Mouse (Mus musculus) cerebellum, postnatal 25 days (tissue): ENCODE measurements at regions not wholly inside any gene's neighbourhood (a gene's known extent, or its start where the extent isn't known, plus 50 kb on each side); places are given as distances from the start of the nearest gene placed in this dataset.
"Not testable (repeated sequence)": the region's sequence is repeated elsewhere in the genome, so short reads cannot be mapped to it uniquely, and the experiment has no call there.

ENCODE experiments used
- DNase-seq, 2 experiments: peaks; one replicate each; pipeline ENCODE4 v3.0.0; 2021; ENCODE audit warnings: mixed read lengths in 2 of 2

DNA sequence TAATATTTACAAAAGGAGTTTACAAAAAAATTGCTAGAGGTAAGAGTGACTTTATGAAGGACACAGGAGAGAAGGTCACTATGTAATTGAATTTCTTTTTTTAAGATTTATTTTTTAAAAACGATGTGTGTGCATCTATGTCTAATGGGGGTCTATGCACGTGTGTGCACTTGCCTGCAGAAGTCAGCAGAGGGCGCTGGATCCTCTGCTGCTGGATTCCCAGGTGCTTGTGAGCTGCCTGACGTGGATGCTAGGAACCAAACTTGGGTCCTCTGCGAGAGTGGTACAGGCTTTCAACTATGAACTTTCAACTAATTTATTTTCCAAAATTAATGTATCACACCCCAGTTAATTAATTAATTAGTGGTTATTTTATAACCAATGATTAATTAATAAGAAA, 85.0 kb downstream of the Glrx3 start:
- DNase-seq = no peak

DNA sequence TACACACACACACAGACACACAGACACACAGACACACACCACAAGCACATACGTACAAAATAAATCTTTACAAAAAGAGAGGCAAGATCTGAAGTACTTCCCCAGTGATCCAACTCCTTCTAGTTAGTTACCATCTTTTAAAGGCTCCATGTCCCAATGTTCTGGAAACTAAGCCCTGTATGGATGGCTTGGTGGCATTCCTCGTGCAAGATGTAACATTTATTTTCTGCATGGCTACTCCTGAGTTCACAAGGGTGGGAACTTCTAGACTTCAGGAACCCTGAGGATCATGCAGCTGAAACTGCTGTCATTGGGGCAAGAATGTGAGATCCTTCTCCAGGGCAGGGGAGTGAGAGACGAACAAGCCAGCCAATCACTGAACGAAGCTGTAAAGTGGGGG, 96.1 kb downstream of the Glrx3 start:
- no peak for DNase-seq

DNA sequence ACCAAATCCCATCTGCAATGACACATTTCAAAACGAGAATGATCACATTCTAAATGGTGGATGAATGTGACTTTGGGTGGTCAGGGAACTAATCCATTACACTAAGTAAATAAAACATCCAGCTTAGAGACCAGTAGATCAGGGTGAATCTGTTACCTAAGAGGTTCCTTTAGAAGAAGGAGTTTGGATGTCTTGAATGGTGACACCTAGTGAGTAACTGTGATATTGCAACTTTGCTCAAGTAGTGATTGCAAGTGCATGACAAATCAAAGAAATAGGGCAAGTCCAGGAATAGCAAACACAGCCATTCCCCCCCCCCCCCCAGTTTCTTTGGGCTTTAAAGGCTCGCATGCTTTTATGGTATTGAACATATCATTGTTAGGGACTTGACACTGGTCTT, 112.6 kb downstream of the Glrx3 start:
- DNase-seq = no peak

DNA sequence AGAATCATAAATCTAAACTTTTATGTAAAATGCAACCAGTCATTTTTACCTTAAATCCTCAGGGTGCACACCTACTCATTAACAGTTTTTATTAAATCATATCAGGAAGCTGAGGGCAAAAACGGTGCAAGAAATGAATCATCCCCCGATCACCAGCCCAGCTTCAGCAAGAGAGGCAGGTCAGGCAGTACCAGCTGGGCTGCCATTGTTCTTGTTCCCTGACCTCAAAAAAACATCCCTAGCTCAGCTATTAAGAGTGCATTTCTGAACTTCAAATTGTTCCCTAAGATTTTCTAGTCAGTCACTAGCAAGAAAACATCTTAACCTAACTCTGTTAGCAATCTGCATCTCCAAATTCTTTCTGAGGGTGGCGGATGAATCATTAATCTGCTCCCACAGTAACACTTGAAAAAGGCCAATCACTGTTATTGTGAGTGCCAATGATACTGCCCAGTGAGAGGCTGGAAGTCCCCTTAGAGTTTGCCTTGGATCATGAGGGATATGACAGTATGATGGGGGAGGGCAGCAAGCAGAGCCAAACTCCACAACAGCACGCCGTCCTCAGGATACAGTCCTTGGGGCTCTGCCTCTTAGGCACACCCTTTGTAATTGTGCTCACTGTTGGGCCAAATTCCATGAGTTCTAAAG, 115.3 kb downstream of the Glrx3 start:
- DNase-seq = no peak

DNA sequence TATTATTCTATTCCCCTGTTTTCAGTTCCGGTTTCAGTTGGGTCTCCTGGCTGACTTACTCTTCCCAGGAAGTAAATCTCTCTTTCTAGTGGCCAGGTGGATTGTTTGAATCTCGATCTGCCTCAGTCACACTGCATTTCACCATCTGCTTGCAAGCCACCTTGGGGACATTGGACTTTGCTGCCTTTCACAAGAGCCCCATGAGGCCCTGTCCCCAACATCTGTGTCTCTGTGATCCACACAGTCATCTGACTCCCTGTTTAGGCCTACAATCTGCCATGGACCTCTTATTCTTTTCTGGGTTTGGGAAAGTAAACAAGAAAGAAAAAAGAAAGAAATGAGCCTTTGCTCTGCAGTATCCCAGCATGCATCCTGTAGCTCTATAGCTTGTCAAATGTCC, 118.1 kb downstream of the Glrx3 start:
- DNase-seq = no peak

DNA sequence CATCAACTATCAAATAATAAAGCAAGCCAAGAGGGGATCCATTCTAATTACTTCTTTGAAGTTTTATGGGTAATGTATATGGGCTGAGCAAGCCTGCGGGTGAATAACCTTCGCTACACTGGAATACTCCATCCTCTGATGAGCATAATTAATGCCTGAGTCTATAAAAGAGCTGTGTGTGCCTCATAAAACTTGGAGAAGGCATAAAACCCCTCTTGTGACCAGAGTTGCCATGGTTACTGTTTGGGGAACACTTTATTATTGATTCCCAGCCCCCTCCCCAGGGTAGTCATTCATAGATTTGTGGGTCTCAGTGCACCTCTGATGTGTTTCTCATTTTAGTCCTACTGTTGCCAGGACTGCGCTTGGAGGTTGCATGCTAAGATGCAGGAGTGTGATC, 120.0 kb downstream of the Glrx3 start:
- DNase-seq = no peak

DNA sequence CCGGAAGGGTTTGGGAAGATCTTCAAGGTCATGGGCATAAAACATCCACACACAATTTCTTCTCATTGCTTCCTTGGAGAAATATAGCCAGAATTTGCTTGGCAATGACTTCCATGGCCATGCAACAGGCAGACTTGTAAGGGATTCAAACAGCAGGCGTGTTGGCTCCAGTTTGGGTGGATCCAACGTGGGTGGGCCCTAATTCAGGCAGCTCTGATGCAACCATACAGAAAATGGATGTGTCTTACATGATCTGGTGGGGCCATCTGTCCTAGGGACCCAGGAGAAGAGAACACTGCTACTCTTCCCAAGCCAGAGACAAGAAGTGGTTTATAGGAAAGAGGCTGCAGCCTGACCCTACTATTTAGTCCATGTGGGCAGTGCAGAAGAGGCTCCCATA, 121.5 kb downstream of the Glrx3 start:
- DNase-seq = no peak

DNA sequence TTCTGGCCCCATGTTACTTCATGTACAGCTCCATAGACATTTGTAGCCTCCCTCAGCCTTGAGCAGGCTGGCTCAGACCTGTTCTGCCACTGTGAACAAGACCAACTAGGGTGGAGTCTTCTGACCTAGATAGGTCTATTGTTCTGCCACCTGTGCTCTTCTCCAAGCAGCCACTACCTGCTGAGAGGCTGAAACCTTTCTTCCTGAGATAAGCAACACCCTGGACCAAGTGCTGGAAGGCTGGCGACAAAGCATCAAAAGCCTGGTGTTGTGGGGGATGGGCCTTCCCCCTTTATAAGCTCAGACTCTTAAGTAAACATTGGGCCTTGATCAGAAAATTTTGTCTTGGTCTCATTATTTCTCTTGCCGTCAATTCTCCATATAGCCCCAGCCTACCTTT, 132.8 kb downstream of the Glrx3 start:
- DNase-seq = no peak

DNA sequence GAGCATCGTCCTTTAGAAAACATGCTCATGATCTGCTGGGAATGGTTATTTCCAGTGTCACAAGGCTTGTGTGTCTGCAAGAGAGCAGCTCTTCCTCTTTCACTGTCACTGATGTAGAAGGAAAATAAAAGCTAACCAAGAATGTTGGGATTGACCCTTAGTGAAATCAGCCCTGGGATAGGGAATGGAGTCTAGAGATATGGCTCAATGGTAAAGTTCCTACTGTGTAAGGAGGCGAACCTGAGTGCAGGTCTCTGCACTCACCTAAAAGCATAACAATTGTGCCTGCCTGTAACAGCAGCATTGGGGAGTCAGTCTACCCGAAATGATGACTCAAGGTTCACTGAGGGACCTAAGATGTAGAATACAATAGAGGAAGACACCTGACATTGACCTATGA, 138.1 kb downstream of the Glrx3 start:
- DNase-seq = no peak

DNA sequence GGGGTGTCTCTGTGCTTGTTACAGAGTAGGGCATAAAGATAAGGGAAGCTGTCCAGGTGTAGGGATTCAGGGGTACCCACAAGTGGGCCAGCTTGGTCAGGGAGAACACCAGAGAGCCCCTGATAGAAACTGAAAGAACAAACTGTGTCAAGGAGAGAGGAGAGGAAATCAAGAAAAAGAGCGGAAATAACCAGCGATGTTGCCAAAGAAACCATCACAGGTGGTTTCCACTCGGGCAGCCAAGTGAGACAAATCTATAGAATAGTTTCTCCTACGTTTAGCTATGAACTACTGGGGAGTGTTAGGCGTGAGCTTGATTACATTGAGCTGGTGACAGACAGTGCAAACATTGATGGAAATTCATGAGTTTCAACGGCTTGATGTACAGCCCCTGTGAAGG, 138.8 kb downstream of the Glrx3 start:
- no peak for DNase-seq

DNA sequence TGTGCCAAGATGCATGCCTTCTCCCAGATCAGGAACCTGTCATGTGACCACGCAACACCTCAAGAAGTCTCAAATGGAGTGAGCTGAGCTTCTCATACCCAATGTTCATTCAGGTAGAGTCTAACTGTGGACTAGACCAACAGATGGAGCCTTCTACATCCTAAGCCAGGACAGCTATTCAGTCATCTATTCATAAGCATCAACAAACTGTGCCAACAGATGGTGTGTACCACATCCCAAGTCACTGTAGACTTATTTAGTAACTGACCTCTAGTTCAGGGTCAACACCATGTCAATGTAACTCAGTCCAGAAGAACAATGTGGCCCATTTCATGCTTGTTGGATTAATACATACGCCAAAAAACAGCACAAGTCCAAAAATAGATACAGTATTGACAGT, 146.1 kb downstream of the Glrx3 start:
- no peak for DNase-seq

DNA sequence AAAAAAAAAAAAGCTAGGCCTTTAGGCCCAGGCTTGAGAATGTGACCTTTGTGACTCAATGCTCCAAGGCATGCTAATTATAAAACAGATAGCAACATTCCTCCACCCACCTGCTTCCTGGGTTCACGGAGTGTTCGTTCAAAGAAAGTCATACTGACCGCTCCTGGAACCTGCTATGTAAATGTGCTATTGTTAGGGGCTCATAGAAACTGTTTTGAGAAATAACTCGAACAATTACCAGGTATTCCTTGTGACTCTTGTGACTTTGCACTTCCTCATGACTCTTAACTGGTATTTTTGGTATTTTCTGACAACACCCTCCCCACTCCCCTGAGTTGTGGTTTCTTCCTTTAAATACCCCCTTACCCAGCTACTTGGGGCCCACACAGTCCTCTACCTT, 147.5 kb downstream of the Glrx3 start:
- not testable (repeated sequence) for DNase-seq

DNA sequence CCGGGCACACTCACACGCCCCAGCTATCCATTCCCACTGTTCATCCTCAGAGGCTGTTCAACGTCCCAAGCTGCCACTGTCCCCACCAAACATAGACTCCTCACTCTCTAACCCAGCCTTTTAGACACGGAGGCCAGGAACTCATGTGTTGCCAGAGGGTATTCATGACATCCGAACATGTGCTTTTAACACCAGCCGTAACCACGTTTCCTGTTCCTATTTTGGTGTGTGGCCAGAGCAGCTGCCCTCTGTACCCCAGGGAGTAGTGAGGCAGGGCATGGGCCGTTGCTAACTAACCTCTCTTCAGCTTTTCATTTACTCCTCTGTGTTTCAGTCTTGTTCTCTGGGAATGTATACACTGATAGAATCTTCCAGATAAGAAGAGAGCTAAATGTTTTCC, 156.2 kb downstream of the Glrx3 start:
- no peak for DNase-seq

DNA sequence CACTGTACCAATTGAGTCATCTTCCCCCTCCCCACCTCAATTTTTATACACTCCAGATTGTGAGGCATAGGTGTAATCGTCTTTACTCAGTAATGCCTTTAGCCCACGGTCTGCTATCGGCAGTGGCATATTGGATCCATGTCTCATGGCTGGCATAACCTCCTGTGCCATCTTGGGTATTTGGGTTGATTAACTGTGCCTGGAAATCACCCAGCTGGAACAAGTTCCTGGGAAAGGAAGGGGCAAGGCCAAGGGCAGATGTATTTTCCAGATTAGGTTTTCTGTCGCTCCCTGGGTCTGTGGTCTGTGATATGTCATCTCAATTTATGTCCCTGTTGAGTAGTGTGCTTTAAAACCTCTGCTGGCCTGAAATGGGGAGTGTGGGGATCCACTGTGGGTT, 158.2 kb downstream of the Glrx3 start:
- DNase-seq = no peak

DNA sequence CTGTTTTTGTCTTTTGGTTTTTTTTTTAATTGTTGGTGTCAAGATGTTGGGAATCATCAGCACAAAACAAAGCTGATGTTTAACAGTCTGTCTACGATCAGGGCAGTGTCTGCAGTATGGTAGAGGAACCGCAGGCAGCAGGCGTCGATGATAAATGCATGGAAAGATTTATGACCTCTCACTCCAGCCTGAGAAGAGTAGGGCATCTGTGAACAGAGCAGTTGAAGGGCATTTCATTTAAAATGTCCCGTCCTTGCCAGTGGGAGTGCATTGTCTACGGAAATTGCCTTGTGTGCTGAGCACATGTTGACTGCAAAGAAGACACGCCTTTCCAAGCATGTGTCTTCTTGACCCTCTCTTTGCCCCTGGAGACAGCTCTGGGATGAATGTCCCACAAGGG, 158.7 kb downstream of the Glrx3 start:
- DNase-seq = no peak

DNA sequence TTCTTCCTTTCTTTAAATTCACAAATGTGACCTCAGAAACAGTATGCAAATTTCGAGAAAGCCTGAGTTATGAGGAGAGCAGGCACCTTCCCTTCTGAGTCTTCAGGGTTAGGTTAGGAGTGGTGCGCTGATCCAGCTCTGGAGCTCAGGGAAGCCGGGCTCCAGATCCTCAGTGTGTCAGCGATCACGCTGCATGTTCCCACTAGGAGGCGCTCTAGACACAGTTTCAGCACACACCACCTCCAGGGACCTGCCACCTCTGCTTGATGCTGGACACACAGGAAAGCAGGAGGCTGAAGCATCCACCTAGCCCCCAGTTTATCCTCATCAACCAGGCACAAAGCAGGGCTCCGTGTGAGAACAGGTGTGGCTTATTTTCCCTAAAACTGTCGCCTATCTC, 165.6 kb downstream of the Glrx3 start:
- DNase-seq = peak; percentile 82 to 86

DNA sequence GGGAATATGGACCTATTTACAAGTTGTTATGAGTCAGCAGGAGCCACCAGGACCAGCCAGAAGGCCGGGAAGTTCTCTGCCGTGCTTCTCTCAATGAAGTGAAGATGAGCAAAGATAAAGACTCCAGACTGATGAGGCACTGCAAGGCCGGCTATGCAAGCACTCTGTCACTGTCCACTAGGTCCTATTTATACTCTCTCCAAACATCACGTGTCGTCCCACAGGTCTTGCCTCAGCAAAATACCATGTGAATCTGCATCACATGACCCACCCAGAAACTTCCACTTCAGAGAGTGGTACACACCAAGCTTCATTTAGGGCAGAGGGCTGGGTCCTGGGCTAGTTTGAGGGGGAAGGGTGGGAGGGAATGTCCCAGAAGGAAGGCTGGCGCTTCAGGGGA, 172.3 kb downstream of the Glrx3 start:
- no peak for DNase-seq

DNA sequence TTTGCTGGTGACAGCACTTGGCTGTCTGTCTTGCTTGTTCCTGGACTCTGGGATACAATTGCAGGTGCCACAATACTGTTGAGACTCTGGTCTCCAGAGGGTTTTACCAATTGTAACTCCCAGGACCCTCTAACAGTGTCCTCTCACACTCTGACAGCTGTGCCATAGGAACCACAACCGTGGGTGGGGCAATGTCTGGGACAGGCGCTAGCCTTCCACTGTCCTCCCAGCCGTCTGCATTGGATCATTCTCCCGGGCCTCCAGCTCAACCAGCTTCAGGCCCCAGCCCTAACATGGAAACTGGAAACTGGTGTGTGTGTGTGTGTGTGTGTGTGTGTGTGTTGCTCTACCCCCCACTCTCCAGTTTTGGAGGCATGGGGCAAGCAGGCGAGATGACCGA, 173.9 kb downstream of the Glrx3 start:
- DNase-seq = no peak

DNA sequence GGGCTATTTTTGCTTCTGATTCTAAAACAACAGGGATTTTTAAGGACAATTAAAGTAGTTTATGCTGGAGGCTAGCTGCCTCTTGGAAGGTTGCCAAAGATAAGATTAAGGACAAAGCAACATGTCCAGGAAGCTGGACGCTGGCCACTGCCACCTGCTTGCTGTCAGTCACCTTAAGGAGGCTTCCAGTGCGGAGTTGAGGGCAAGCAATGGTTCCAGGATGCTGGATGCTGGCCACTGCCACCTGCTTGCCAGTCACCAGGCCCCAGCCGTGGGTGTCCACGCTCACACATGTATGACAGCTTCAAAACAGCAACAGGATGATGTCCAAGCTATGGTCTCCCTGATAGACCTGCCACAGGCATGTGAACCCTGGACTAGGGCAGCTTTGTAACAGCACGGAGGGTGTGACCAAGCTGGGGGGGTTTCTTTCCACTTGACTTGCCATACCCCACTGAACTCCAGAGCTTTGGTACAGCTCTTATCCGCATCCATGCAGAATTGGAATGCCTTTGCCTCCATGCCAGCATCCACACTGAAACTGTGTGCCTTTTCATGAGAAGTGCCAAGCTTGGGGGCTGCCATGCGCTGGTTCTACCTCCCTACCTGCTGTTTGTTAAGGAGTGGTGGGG, 174.6 kb downstream of the Glrx3 start:
- peak; percentile 48 to 72 for DNase-seq

DNA sequence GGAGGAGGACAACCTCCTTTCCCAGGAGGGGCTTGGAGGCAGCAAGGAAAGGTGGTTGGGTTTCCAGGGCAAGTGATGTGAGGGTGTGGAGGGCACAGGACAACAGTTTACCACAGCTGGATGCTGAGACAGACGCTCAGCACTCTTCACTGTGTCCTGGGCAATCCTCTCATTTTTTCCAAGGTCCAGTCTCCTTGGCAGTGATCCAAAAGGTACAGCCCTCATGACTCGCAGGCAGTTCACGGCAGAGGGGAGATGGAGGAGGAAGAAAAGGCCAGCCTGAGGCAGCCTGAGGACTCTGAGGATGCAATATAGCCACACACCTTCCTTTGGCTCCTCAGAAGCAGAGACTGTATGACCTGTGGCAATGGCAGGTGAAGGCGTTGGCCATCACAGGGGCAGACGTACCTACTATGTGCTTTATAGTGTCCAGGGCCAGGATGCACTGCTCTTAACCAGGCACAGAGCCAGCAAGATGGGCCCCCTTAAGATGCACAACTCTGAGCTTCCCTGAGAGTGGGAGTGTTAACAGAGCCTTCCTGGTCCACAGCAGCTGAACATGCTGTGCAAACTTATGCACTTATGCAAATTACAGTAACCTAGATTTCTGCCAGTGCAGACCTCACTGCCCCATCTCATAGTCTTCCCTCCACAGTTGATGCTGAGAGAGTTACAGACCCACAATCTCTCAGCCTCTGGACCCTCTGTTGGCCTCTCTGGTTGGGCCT, 181.2 kb downstream of the Glrx3 start:
- no peak for DNase-seq

DNA sequence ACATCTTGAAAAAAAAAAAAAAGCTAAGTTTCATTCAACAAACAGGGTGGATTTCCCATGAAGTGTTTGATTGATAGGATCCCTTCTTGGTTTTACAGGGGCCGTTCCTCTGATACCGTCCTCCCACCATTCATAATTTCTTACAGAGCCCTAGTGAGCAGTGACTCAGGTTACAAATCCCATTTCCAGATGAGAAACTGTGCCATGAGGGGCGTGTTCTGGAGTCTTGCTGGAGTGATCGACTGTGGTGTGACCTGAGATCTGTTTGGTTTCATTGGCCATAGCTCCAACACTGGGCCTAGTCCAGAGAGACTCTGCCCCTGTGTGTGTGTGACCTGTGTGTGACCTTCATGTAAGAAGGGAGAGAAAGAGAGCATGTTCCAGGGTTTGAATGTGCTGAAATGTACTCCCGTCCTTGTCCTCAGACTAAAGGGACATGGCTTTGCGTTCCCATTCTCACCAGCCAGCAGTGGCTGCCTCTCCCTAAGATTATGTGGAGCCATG, 181.9 kb downstream of the Glrx3 start:
- no peak for DNase-seq

DNA sequence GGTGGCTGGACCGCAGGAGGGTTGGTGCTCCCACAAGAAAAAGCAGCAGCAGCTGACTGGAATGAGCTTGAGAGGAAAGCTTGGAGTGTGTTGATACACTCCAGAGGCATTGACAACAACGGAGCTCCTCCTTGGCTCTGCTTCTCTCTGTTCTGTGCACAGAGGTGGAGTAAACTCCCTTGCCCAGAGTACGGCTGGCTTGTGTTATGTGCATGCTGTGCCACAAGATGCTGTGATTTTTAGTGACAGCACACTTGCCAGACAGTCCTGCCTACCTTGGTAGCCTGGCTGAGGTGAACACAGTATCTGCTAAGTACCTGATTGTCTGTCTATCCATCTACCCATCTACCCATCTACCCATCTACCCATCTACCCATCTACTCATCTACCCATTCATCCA, 190.9 kb downstream of the Glrx3 start:
- peak; percentile 49 to 61 for DNase-seq

DNA sequence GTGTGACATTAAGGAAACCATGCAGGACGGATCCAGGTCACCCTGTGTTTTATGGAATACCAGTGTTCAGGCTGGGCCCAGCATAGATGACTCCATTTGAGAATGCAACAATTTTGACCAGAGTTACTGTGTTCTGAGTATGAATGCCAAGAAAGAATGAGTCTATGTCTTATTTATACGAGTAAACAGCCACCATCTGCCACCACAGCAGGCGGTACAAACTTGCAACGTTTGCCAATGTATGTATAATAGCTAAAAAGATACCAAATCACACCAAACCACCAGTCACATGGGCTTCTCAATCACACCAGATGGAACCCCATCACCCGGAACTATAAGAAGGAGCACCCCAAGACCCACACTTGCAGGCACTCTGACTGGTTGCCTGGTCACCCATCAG, 192.1 kb downstream of the Glrx3 start:
- peak; percentile 67 to 75 for DNase-seq

DNA sequence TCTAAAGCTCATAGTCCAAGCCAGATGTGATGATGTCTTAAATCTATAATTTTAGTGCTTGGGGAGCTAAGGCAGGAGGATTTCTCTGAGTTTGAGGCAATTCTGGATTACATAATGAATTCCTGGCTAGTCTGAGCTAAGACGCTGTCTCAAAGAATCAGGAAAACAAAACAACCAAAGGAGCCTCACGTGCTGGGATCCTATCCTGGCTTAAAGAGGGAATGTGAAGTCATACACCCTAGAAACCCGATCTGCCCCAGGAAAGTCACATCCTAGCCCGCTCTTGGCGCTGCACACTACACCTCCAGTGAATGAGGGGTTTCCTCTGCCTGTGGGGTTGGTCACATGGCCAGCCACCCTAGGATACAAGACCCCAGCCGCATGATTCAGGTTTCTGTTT, 211.2 kb downstream of the Glrx3 start:
- no peak for DNase-seq
